Mouse (Mus musculus): Measurements from ENCODE around the gene Mus81.

The Mus81 gene

DNA sequence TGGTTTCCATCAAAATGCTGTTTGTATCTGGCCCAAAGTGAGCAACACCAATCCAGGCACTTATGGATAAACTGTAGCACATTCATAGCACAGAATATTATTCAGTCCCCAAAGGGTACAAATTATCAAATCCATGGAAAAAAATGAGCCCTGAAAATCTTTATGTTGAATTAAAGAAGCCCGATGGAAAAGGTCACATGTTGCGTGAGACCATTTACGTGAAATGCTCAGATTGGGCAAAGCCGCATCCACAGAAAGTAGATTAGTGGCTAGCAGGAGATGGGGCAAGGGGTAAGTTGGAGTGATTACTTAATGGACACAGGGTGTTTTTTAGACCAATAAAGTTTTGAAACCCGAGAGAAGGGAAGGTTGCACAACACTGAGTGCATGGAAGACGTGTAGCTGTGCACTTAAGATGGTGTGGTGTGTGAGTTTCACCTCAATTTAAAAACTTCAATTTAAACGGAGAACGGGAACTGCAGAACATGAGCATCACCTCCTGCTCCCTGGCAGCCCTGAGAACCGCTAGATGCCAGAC, 43.8 kb downstream of the Mus81 start:
- no peak for DNase-seq

DNA sequence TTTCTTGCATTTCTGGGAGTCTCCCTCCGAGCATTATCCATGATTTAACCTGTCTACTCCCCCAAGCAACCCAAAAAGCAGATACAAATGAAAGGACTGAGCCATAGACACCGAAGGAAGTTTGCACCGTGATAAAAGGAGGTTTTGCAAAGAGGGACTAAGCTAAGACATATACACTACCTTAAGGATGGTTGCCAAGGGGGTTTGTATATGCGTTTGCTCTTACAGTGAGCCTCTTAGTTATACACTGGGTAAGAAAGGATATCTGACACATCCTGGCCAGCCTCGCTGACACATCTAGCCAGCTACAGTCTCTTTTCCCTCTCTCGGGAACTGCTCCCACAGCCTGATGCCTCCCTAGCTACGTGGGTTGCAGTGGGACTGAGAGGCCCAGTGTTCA, 54.3 kb downstream of the Mus81 start:
- no peak for DNase-seq

DNA sequence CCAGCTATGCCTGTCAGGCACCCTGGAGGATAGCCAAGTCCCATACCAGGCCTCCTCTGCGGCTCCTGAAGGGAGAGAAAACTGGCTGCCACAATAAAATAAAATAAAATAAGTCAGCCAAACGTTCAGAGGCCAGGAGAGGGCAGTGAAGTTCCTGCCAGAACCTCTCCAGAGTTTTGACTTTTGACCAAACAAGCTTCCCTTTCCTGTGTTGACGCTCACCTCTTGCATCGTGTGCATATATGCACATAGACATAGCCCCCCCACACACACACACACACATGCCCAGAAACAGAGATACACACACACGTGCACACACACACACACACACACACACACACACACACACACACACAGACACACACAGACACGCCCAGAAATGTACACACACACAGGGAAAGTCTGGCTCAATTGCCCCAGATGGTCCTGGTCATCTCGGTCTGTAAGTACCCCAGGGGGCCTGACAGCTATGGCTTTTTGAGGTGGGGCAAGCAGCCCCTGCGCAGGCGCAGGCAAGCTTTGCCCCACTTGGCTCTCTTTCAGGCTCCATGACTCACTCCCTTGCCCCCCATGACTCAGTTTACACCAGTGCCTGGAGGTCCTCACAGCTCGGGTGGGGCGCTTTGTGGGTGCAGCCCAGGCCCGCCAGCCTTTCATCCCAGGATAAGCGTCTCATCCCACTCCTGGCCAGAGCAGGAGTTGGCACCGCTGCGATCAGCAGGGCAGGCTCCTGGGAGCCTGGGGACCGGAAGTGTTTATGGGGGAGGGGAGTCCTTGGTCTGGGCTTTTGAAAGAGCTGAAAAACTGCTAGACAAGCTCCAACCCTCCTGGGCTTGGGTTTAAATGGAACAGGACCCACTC, 55.0 kb downstream of the Mus81 start:
- peak; percentile 75 to 78 for DNase-seq
